Mouse (Mus musculus): Measurements from ENCODE around the gene Zmynd15.

- TF ChIP-seq CTCF (IDR thresholded peaks at IDR 0.05; ENCODE audit: low read depth): peak; percentile 73
- no peak for TF ChIP-seq EP300 (IDR thresholded peaks at IDR 0.05; ENCODE audit: low read depth)
Observed at GRCm38 (mm10) chr11:70506385-70506784, 47.2 kb downstream of the Zmynd15 start.
